22 mouse cellular contexts compared by ENCODE assay signal in genomic region chr4:148714064-148714463, GRCm38 (mm10).
DNase-seq lines count a peak whose midpoint lies in the region; ATAC-seq and TF ChIP-seq lines count a peak whose summit lies in the region.
"Had no signal": no experiment of that assay in that cellular context is flagged by ENCODE, and none has a peak within 500 bp of the region (broad histone marks: within the 10 kb centered on the region; RNA-seq: fewer than 3 reads in every experiment).

No protein-coding gene starts in this region.

- no peak for TF ChIP-seq POLR2A in heart, adult 2 months (IDR thresholded peaks at IDR 0.05; ENCODE audit: insufficient read depth, low read depth, low read length)

- H3K36me3 ChIP-seq in heart, embryonic 10.5 days, result no peaks in the 10 kb centered on the region
- H3K36me3 ChIP-seq in heart, adult 2 months (ENCODE audit: control insufficient read depth, insufficient read depth, low read length), result no peaks in the 10 kb centered on the region
- no peaks in the 10 kb centered on the region for H3K36me3 ChIP-seq in ES-E14 (ENCODE audit: control insufficient read depth, insufficient read depth, low read length, poor library complexity, severe bottlenecking)
- H3K36me3 ChIP-seq in hindbrain, embryonic 13.5 days, result no peaks in the 10 kb centered on the region
- H3K36me3 ChIP-seq: kidney, embryonic 15.5 days had no signal

- H3K79me2 ChIP-seq in heart, adult 2 months (replicated peaks; ENCODE audit: control insufficient read depth, insufficient read depth, low read length), result no peaks in the 10 kb centered on the region

- H3K9me3 ChIP-seq in heart, embryonic 10.5 days, result no peaks in the 10 kb centered on the region
- no peaks in the 10 kb centered on the region for H3K9me3 ChIP-seq in ES-E14 (ENCODE audit: control insufficient read depth, insufficient read depth, low read depth, low read length)
- H3K9me3 ChIP-seq in hindbrain, embryonic 13.5 days, result no peaks in the 10 kb centered on the region
- H3K9me3 ChIP-seq: kidney, embryonic 15.5 days had no signal

- no peak for TF ChIP-seq CTCF in heart, adult 2 months (IDR thresholded peaks at IDR 0.05)
- TF ChIP-seq CTCF in layer of hippocampus, adult 2 months (conservative IDR thresholded peaks at IDR 0.05), result no peak

- in situ Hi-C loops in ES-E14 (cut with MboI; ENCODE audit: low sequenced_read_pairs in 2 of 2, unreplicated experiment in 2 of 2), result no loop called here

- H3K27me3 ChIP-seq in heart, embryonic 10.5 days (ENCODE audit: insufficient read depth, poor library complexity, severe bottlenecking), result peaks cover 64% of the 10 kb centered on the region
- no peaks in the 10 kb centered on the region for H3K27me3 ChIP-seq in heart, adult 2 months (ENCODE audit: control insufficient read depth, insufficient read depth, low read length)
- H3K27me3 ChIP-seq in hindbrain, embryonic 13.5 days, result peaks cover 13% of the 10 kb centered on the region

- no peak for DNase-seq in heart, embryonic 10.5 days (ENCODE audit: low spot score)
- no peak for DNase-seq in heart, adult 2 months
- DNase-seq in ES-E14 (ENCODE audit: low read depth, low spot score), result no peak
- DNase-seq in layer of hippocampus, adult 2 months (ENCODE audit: low spot score in 2 of 2), result no peak
- DNase-seq in left cerebral cortex, postnatal 4 days, result no peak
- DNase-seq: adrenal gland, adult 2 months; cerebellum, adult 18-20 months; cerebellum, postnatal 14 days; gastrocnemius, postnatal 25 days; kidney, adult 11 months; kidney, postnatal 36 days; layer of hippocampus, adult 9-11 months; liver, postnatal 0 days; right cerebral cortex, postnatal 14 days; spleen, adult 18-20 months; thymus, postnatal 14 days had no signal

- H3K4me2 ChIP-seq in hindbrain, embryonic 13.5 days, result no peak overlapping the region
- H3K4me2 ChIP-seq: kidney, embryonic 15.5 days; liver, embryonic 11.5 days; midbrain, embryonic 11.5 days had no signal

- ATAC-seq in hindbrain, embryonic 13.5 days (ENCODE audit: low FRiP score), result peak; percentile 26; the same call in 1 of the 2 replicates
- 0 out of 2 replicates have a peak, but pooled peaks have one; percentile 15 for ATAC-seq in megakaryocyte progenitor cell, adult 5-6 weeks (replicated peaks; ENCODE audit: poor library complexity)
- ATAC-seq: forebrain, embryonic 16.5 days; liver, postnatal 0 days had no signal

- peak overlapping the region; percentile 36 for H3K27ac ChIP-seq in heart, embryonic 10.5 days
- no peak overlapping the region for H3K27ac ChIP-seq in heart, adult 2 months
- H3K27ac ChIP-seq in ES-E14 (ENCODE audit: insufficient read depth, low read depth, low read length, poor library complexity, severe bottlenecking), result no peak overlapping the region
- peak overlapping the region; percentile 73 for H3K27ac ChIP-seq in hindbrain, embryonic 13.5 days
- no peak overlapping the region for H3K27ac ChIP-seq in layer of hippocampus, adult 2 months
- H3K27ac ChIP-seq: kidney, embryonic 15.5 days had no signal

- H3K4me3 ChIP-seq in heart, embryonic 10.5 days, result no peak overlapping the region
- H3K4me3 ChIP-seq in heart, adult 2 months, result no peak overlapping the region
- H3K4me3 ChIP-seq in ES-E14 (ENCODE audit: insufficient read depth in 1 of 2, low read depth in 1 of 2, low read length in 2 of 2, poor library complexity in 1 of 2, severe bottlenecking in 1 of 2), result no peak overlapping the region
- H3K4me3 ChIP-seq in hindbrain, embryonic 13.5 days, result no peak overlapping the region
- no peak overlapping the region for H3K4me3 ChIP-seq in layer of hippocampus, adult 2 months
- H3K4me3 ChIP-seq: kidney, embryonic 15.5 days had no signal

- H3K4me1 ChIP-seq in heart, embryonic 10.5 days, result peaks cover 47% of the 10 kb centered on the region
- H3K4me1 ChIP-seq in heart, adult 2 months (ENCODE audit: control insufficient read depth, insufficient read depth, low read length), result no peaks in the 10 kb centered on the region
- H3K4me1 ChIP-seq in ES-E14 (ENCODE audit: control insufficient read depth in 2 of 2, insufficient read depth in 2 of 2, low read length in 2 of 2, poor library complexity in 1 of 2), result peaks cover 0 to 45% of the 10 kb centered on the region in 2 experiments; a peak in 3 of 4 replicates
- H3K4me1 ChIP-seq in hindbrain, embryonic 13.5 days (replicated peaks), result peaks cover 50% of the 10 kb centered on the region

- WGBS in heart, embryonic 10.5 days, result 65% methylated on average over 8 of the region's 8 CpGs
- 82% methylated on average over 8 of the region's 8 CpGs for whole genome bisulfite sequencing in heart, adult 2 months
- WGBS in hindbrain, embryonic 13.5 days, result 45% methylated on average over 8 of the region's 8 CpGs

- TF ChIP-seq EP300 in heart, adult 2 months (IDR thresholded peaks at IDR 0.05; ENCODE audit: insufficient read depth, low read depth, low read length), result no peak

- H3K9ac ChIP-seq in heart, adult 2 months (ENCODE audit: low read depth, low read length), result no peak overlapping the region
- peak overlapping the region; percentile 19; the same call in 1 of the 2 replicates for H3K9ac ChIP-seq in ES-E14 (ENCODE audit: insufficient read depth, low read depth, low read length, poor library complexity, severe bottlenecking)
- H3K9ac ChIP-seq in hindbrain, embryonic 13.5 days, result peak overlapping the region; percentile 3; the same call in 1 of the 2 replicates
- H3K9ac ChIP-seq: kidney, embryonic 15.5 days; liver, postnatal 0 days had no signal

- intact Hi-C loops in heart, adult 2 months (cut with DNase I), result no loop called here
- intact Hi-C loops in left cerebral cortex, postnatal 4 days (cut with DNase I), result no loop called here

TF ChIP-seq in ES-E14, 5 proteins besides CTCF, POLR2A, EP300 and RAD21:
- TF ChIP-seq ZNF384 (IDR thresholded peaks at IDR 0.05; ENCODE audit: low read depth, low read length) (no peak), HCFC1 (IDR thresholded peaks at IDR 0.05; ENCODE audit: borderline replicate concordance, insufficient read depth, low read length) (no peak), CHD2 (IDR thresholded peaks at IDR 0.05; ENCODE audit: low read depth, low read length) (no peak), MAFK (IDR thresholded peaks at IDR 0.05; ENCODE audit: insufficient read depth, low read depth, low read length) (no peak), ZC3H11A (IDR thresholded peaks at IDR 0.05; ENCODE audit: borderline replicate concordance, low read depth, low read length) (no peak)

Comparison
In these comparisons a context has a peak if more than half of its experiments do, and no peak if none do; other contexts are left out.
1. H3K27ac ChIP-seq: peak in heart, embryonic 10.5 days (single experiment) and hindbrain, embryonic 13.5 days (single experiment); none in heart, adult 2 months (single experiment), ES-E14 (single experiment) and layer of hippocampus, adult 2 months (single experiment).